Mouse (Mus musculus): ENCODE results near the gene Lamb2. TPM values are rescaled to one million over a fixed set of nuclear protein-coding genes. Genes with fewer than 3 reads are reported as not detected.
A peak's percentile ranks its signal among the peaks of the same experiment; 100 is the strongest.

The Lamb2 gene
- total and polyA plus RNA-seq, 3 experiments, result 272 to 360 (median 326) TPM

- DNase-seq, result no peak
- WGBS, result 86% methylated on average over 18 of the region's 18 CpGs
- TF ChIP-seq CTCF (IDR thresholded peaks at IDR 0.05), result no peak
- TF ChIP-seq POLR2A (IDR thresholded peaks at IDR 0.05; ENCODE audit: insufficient read depth, low read depth, low read length), result 0 out of 2 replicates have a peak, but pooled peaks have one; percentile 27
- H3K27me3 ChIP-seq (ENCODE audit: control insufficient read depth, insufficient read depth, low read length), result no peaks in the 10 kb centered on the region
- no peak overlapping the region for H3K9ac ChIP-seq (ENCODE audit: low read depth, low read length)
- intact Hi-C loops (cut with DNase I), result no loop called here
- peak overlapping the region; percentile 2; the same call in 1 of the 2 replicates for H3K4me3 ChIP-seq
- peaks cover 11% of the 10 kb centered on the region for H3K4me1 ChIP-seq (ENCODE audit: control insufficient read depth, insufficient read depth, low read length)
- no peaks in the 10 kb centered on the region for H3K36me3 ChIP-seq (ENCODE audit: control insufficient read depth, insufficient read depth, low read length)
- H3K79me2 ChIP-seq (replicated peaks; ENCODE audit: control insufficient read depth, insufficient read depth, low read length), result peaks cover 8% of the 10 kb centered on the region
- no peak overlapping the region; the same call in 1 of the 2 replicates for H3K27ac ChIP-seq
These were observed 3.7 kb downstream of the Lamb2 start for GRCm38 (mm10) chr9:108483051-108483790.

- 94% methylated on average over 15 of the region's 15 CpGs for WGBS
- intact Hi-C loops (cut with DNase I), result no loop called here
- H3K9ac ChIP-seq (ENCODE audit: low read depth, low read length), result no peak overlapping the region
- DNase-seq, result no peak
- no peak overlapping the region for H3K27ac ChIP-seq
- H3K79me2 ChIP-seq (replicated peaks; ENCODE audit: control insufficient read depth, insufficient read depth, low read length), result peaks cover 8% of the 10 kb centered on the region
- H3K4me3 ChIP-seq, result no peak overlapping the region
- peaks cover 10% of the 10 kb centered on the region for H3K4me1 ChIP-seq (ENCODE audit: control insufficient read depth, insufficient read depth, low read length)
- no peak for TF ChIP-seq POLR2A (IDR thresholded peaks at IDR 0.05; ENCODE audit: insufficient read depth, low read depth, low read length)
- TF ChIP-seq EP300 (IDR thresholded peaks at IDR 0.05; ENCODE audit: insufficient read depth, low read depth, low read length), result no peak
- TF ChIP-seq CTCF (IDR thresholded peaks at IDR 0.05), result no peak
- no peaks in the 10 kb centered on the region for H3K36me3 ChIP-seq (ENCODE audit: control insufficient read depth, insufficient read depth, low read length)
- no peaks in the 10 kb centered on the region for H3K27me3 ChIP-seq (ENCODE audit: control insufficient read depth, insufficient read depth, low read length)
These were observed 4.5 kb downstream of the Lamb2 start for GRCm38 (mm10) chr9:108484021-108484420.

GRCm38 (mm10) chr9:108485301-108485875 lies 5.9 kb downstream of the Lamb2 start:
- TF ChIP-seq CTCF (IDR thresholded peaks at IDR 0.05), result no peak
- no peak for TF ChIP-seq EP300 (IDR thresholded peaks at IDR 0.05; ENCODE audit: insufficient read depth, low read depth, low read length)
- no peak for TF ChIP-seq POLR2A (IDR thresholded peaks at IDR 0.05; ENCODE audit: insufficient read depth, low read depth, low read length)
- 94% methylated on average over 19 of the region's 19 CpGs for WGBS
- H3K4me1 ChIP-seq (ENCODE audit: control insufficient read depth, insufficient read depth, low read length), result peaks cover 9% of the 10 kb centered on the region
- intact Hi-C loops (cut with DNase I), result no loop called here
- H3K9ac ChIP-seq (ENCODE audit: low read depth, low read length), result no peak overlapping the region
- no peak overlapping the region for H3K27ac ChIP-seq
- H3K36me3 ChIP-seq (ENCODE audit: control insufficient read depth, insufficient read depth, low read length), result no peaks in the 10 kb centered on the region
- H3K27me3 ChIP-seq (ENCODE audit: control insufficient read depth, insufficient read depth, low read length), result no peaks in the 10 kb centered on the region
- H3K4me3 ChIP-seq, result no peak overlapping the region
- DNase-seq, result no peak
- H3K79me2 ChIP-seq (replicated peaks; ENCODE audit: control insufficient read depth, insufficient read depth, low read length), result peaks cover 3% of the 10 kb centered on the region

- Histone ChIP-seq H3K4me1 (ENCODE audit: control insufficient read depth, insufficient read depth, low read length) (peaks cover 5% of the 10 kb centered on the region), H3K27ac (no peak overlapping the region), H3K79me2 (replicated peaks; ENCODE audit: control insufficient read depth, insufficient read depth, low read length) (peaks cover 2% of the 10 kb centered on the region; the same call in 1 of the 2 replicates), H3K9ac (ENCODE audit: low read depth, low read length) (no peak overlapping the region), H3K27me3 (ENCODE audit: control insufficient read depth, insufficient read depth, low read length) (no peaks in the 10 kb centered on the region), H3K36me3 (ENCODE audit: control insufficient read depth, insufficient read depth, low read length) (peaks cover 2% of the 10 kb centered on the region; the same call in 1 of the 2 replicates), H3K4me3 (no peak overlapping the region)
- WGBS, result 89% methylated on average over 8 of the region's 8 CpGs
- TF ChIP-seq CTCF (IDR thresholded peaks at IDR 0.05), result no peak
- no peak for TF ChIP-seq POLR2A (IDR thresholded peaks at IDR 0.05; ENCODE audit: insufficient read depth, low read depth, low read length)
- no peak for TF ChIP-seq EP300 (IDR thresholded peaks at IDR 0.05; ENCODE audit: insufficient read depth, low read depth, low read length)
- DNase-seq, result no peak
- intact Hi-C loops (cut with DNase I), result no loop called here
These were observed 7.5 kb downstream of the Lamb2 start for GRCm38 (mm10) chr9:108486973-108487530.

GRCm38 (mm10) chr9:108488403-108488802 lies 8.9 kb downstream of the Lamb2 start:
- Histone ChIP-seq H3K36me3 (ENCODE audit: control insufficient read depth, insufficient read depth, low read length) (peaks cover 6% of the 10 kb centered on the region), H3K27ac (no peak overlapping the region), H3K27me3 (ENCODE audit: control insufficient read depth, insufficient read depth, low read length) (no peaks in the 10 kb centered on the region), H3K79me2 (replicated peaks; ENCODE audit: control insufficient read depth, insufficient read depth, low read length) (peaks cover 2% of the 10 kb centered on the region; the same call in 1 of the 2 replicates), H3K4me1 (ENCODE audit: control insufficient read depth, insufficient read depth, low read length) (peaks cover 7% of the 10 kb centered on the region), H3K9ac (ENCODE audit: low read depth, low read length) (no peak overlapping the region), H3K4me3 (no peak overlapping the region)
- TF ChIP-seq POLR2A (IDR thresholded peaks at IDR 0.05; ENCODE audit: insufficient read depth, low read depth, low read length) (no peak), EP300 (IDR thresholded peaks at IDR 0.05; ENCODE audit: insufficient read depth, low read depth, low read length) (no peak), CTCF (IDR thresholded peaks at IDR 0.05) (no peak)
- DNase-seq, result no peak
- 89% methylated on average over 17 of the region's 17 CpGs for WGBS
- intact Hi-C loops (cut with DNase I), result no loop called here

GRCm38 (mm10) chr9:108489215-108489614 lies 9.7 kb downstream of the Lamb2 start:
- TF ChIP-seq CTCF (IDR thresholded peaks at IDR 0.05) (no peak), POLR2A (IDR thresholded peaks at IDR 0.05; ENCODE audit: insufficient read depth, low read depth, low read length) (no peak)
- Histone ChIP-seq H3K79me2 (replicated peaks; ENCODE audit: control insufficient read depth, insufficient read depth, low read length) (peaks cover under 1% of the 10 kb centered on the region; the same call in 1 of the 2 replicates), H3K4me1 (ENCODE audit: control insufficient read depth, insufficient read depth, low read length) (peaks cover 7% of the 10 kb centered on the region), H3K36me3 (ENCODE audit: control insufficient read depth, insufficient read depth, low read length) (peaks cover 6% of the 10 kb centered on the region), H3K27ac (no peak overlapping the region), H3K27me3 (ENCODE audit: control insufficient read depth, insufficient read depth, low read length) (no peaks in the 10 kb centered on the region), H3K9ac (ENCODE audit: low read depth, low read length) (no peak overlapping the region), H3K4me3 (no peak overlapping the region)
- intact Hi-C loops (cut with DNase I), result no loop called here
- WGBS, result 95% methylated on average over 20 of the region's 20 CpGs
- no peak for DNase-seq

All from heart, adult 2 months (tissue).